Mouse (Mus musculus) splenic B cell, adult 2 months (primary cell): ENCODE data around the gene Capn10.

Experiments used
- DNase-seq: peaks from one replicate; pipeline ENCODE4 v3.0.0-alpha.2; 2011; ENCODE audit warnings: low read depth, low spot score
- H3K27me3 ChIP-seq: 2 replicates; pipeline ENCODE4 v1.6.1; 2012; ENCODE audit warnings: mild to moderate bottlenecking, low read length, moderate library complexity, mixed read lengths; ENCODE audit not compliant: control insufficient read depth, poor library complexity, insufficient read depth, severe bottlenecking
- H3K36me3 ChIP-seq: 2 replicates; pipeline ENCODE4 v1.6.1; 2012; ENCODE audit warnings: mild to moderate bottlenecking, low read length, moderate library complexity, mixed read lengths; ENCODE audit not compliant: control insufficient read depth, poor library complexity, insufficient read depth, severe bottlenecking

The Capn10 gene

GRCm38 (mm10) chr1:92978645-92979044 lies 44.5 kb downstream of the Capn10 start:
- Histone ChIP-seq H3K27me3 (no peaks in the 10 kb centered on the region), H3K36me3 (no peaks in the 10 kb centered on the region)
- no peak for DNase-seq

GRCm38 (mm10) chr1:92979073-92979602 lies 45.0 kb downstream of the Capn10 start:
- no peaks in the 10 kb centered on the region for H3K36me3 ChIP-seq
- no peaks in the 10 kb centered on the region for H3K27me3 ChIP-seq
- DNase-seq = no peak

- DNase-seq = no peak
- Histone ChIP-seq H3K27me3 (no peaks in the 10 kb centered on the region), H3K36me3 (no peaks in the 10 kb centered on the region)
Observed at GRCm38 (mm10) chr1:92981056-92981845, 47.1 kb downstream of the Capn10 start.

GRCm38 (mm10) chr1:92982931-92983605 lies 48.9 kb downstream of the Capn10 start:
- no peaks in the 10 kb centered on the region for H3K27me3 ChIP-seq
- no peaks in the 10 kb centered on the region for H3K36me3 ChIP-seq
- no peak for DNase-seq

DNA sequence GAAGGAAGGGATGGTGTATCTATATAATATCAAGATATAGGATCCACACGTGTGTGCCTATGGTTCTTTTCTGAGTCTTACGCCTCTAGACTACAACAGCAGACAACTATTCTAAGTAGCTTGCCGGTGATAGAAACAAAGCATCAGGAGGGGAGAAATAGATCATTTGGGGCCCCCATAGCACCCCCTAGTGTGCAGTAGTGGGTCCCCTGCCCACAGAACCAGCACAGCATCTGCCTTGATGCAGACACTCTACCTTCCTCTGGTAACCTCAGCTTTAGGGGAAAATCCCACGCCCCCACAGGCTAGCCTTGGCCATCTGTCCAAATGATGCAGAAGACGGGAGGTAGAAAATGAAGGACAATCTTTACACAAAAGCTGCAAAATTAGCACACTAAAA lies 50.8 kb downstream of the Capn10 start:
- Histone ChIP-seq H3K36me3 (no peaks in the 10 kb centered on the region), H3K27me3 (no peaks in the 10 kb centered on the region)
- no peak for DNase-seq

DNA sequence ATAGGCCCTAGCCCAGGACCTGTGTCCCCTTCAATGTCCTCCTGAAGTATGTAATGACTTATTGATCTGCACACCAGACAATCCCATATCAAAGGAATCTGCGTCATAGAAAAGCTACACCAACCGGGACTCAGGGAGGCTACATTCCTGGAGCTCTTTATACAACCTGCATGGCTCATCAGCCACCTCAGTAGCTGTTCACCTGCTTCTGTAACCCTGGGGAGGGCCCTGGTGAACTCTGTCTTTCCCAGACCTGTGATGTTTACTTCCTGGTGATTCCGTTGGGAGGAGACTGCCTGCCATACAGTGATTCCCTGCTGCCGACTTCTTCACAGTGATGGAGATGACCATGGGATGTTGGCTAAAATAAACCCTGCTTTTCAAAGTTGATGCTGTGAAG lies 54.7 kb downstream of the Capn10 start:
- H3K36me3 ChIP-seq = no peaks in the 10 kb centered on the region
- H3K27me3 ChIP-seq = no peaks in the 10 kb centered on the region
- DNase-seq = no peak

GRCm38 (mm10) chr1:92989891-92990290 lies 55.7 kb downstream of the Capn10 start:
- no peaks in the 10 kb centered on the region for H3K36me3 ChIP-seq

DNA sequence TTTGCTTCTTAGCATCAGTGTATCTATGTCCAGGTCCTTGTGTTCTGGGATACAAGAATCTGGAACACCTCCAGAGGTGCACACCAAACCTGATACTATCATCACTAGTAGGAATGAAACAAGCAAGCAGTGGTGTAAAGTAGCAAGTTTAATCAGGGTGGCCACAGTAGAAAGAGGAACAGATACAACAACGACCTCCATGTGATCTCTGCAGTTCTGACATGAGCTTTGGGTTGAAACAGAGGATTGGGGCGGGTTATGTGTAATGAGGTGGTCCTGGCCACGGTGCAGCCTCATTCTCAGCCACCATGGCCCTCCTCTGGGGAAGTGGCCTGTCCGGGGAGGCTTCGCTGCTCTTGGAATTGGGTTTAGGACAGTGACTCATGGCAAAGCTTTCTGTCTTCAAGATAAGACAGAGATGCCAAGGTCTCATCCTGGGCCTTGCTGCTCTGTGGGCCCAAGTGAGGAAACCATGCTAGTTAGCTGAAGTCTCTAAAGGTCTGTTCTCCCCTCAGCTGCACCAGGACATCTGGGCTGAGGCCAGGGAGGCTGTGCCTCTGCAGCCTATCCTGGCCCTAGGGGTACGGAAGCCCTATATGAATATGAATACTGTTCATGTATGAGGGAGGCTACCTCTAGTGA lies 58.2 kb downstream of the Capn10 start:
- Histone ChIP-seq H3K36me3 (no peaks in the 10 kb centered on the region), H3K27me3 (no peaks in the 10 kb centered on the region)
- no peak for DNase-seq

More at GRCm38 (mm10) chr1:92989891-92990290, 55.7 kb downstream of the Capn10 start:
- no peaks in the 10 kb centered on the region for H3K27me3 ChIP-seq
- no peak for DNase-seq

DNA sequence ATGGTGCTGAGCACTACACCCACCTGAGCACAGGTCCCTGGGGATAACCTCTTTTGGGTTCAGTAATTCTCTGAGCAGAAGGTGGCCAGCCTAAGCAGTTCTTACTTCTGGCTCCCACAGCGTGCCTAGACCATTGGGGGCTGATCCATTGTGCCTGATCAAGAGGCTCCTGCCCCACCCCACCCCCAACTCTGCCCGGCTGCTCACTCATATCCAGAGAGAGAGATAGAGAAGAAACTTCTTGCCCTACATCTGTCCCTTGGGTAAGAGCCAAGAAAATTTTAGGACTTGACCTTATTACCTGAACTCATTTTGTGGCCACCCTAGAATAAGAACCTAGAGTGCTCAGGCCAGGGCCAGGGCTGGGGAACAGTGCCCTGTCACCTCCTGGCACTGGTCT lies 58.7 kb downstream of the Capn10 start:
- peak; percentile 14 for DNase-seq
- H3K27me3 ChIP-seq = no peaks in the 10 kb centered on the region
- H3K36me3 ChIP-seq = no peaks in the 10 kb centered on the region
